Mouse (Mus musculus) lung, embryonic 14.5 days (tissue): ENCODE measurements around the gene Trim2. TPM values are rescaled to one million over a fixed set of nuclear protein-coding genes. Genes with fewer than 3 reads are reported as not detected.

Experiments
- ATAC-seq: fragments of 200-750 bp; cut with Nextera tagmentation; 2 replicates; pipeline ENCODE4 v1.8.0; 2017; ENCODE audit warnings: mild to moderate bottlenecking, moderate TSS enrichment, moderate library complexity; ENCODE audit not compliant: insufficient read depth
- DNase-seq: peaks from one replicate; pipeline ENCODE4 v3.0.0-alpha.2; 2015
- H3K27ac ChIP-seq: fragments of 300-500 bp; sonication (generic); 2 replicates; pipeline ENCODE4 v1.5.1; 2014; ENCODE audit warnings: low read depth, mild to moderate bottlenecking, moderate library complexity
- H3K27me3 ChIP-seq: fragments of 300-500 bp; sonication (generic); 2 replicates; pipeline ENCODE4 v1.6.1; 2014; ENCODE audit warnings: low read length, control low read depth; ENCODE audit not compliant: insufficient read depth
- H3K36me3 ChIP-seq: fragments of 300-500 bp; sonication (generic); 2 replicates; pipeline ENCODE4 v1.6.1; 2014; ENCODE audit warnings: control low read depth; ENCODE audit not compliant: insufficient read depth
- H3K4me1 ChIP-seq: fragments of 300-500 bp; sonication (generic); 2 replicates; pipeline ENCODE4 v1.6.1; 2014; ENCODE audit warnings: antibody characterized with exemption, control low read depth; ENCODE audit not compliant: insufficient read depth
- H3K4me2 ChIP-seq: fragments of 300-500 bp; sonication (generic); 2 replicates; pipeline ENCODE4 v1.6.1; 2014; ENCODE audit warnings: mild to moderate bottlenecking
- H3K4me3 ChIP-seq: fragments of 300-500 bp; sonication (generic); 2 replicates; pipeline ENCODE4 v1.5.1; 2014; ENCODE audit warnings: low read depth, low read length
- H3K9ac ChIP-seq: fragments of 300-500 bp; sonication (generic); 2 replicates; pipeline ENCODE4 v1.6.1; 2014
- H3K9me3 ChIP-seq: fragments of 300-500 bp; sonication (generic); 2 replicates; pipeline ENCODE4 v1.6.1; 2016; ENCODE audit warnings: low read depth, low read length, control low read depth
- CTCF ChIP-seq: IDR thresholded peaks from 2 replicates; pipeline ENCODE4 v1.5.1; 2016; ENCODE audit warnings: antibody characterized with exemption, low read depth
- WGBS: fragments of 180-500 bp; shearing (Covaris S2); extraction: QIAGEN DNeasy Blood & Tissue Kit; methylation state at CpG from one replicate; pipeline ENCODE4 v1.1.7; 2014; 5-methylcytosine and 5-hydroxymethylcytosine counted together
- polyA plus RNA-seq: library from polyadenylated mRNA; unstranded; fragments of >200 nt; fragmentation: Nextera tagmentation; extraction: Ambion mirVana; gene quantifications from 2 replicates; pipeline ENCODE4 v1.2.1, GENCODE M21; 2014

Trim2 gene
- polyA plus RNA-seq, 1 experiment from 2014 or later: 27.0 TPM

DNA sequence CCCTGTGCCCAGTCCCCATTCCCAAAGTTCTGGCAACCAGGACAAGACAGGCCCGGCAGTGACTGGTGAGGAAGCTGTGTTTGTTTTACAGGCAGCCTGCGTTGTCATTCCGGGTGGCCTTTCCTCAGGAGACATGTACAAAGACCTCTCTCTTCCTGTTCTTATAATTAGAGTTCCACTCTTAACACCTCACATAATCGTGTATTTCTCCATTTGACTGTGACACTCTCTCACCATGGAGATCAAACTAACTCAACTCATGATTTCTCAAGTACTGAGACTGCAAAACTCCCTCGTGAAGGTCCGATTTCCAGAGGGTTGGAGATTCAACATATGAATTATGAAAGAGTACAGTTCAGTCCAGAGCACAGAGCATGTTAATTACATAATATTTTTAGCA is 170.7 kb downstream of the Trim2 start:
- Histone ChIP-seq H3K36me3 (no peaks in the 10 kb centered on the region), H3K9me3 (no peaks in the 10 kb centered on the region), H3K4me2 (peak overlapping the region; percentile 18; the same call in 1 of the 2 replicates), H3K27ac (no peak overlapping the region), H3K27me3 (no peaks in the 10 kb centered on the region), H3K9ac (no peak overlapping the region), H3K4me3 (no peak overlapping the region), H3K4me1 (0 out of 2 replicates have a peak, but pooled peaks cover 1% of the 10 kb centered on the region)
- WGBS: 39% methylated on average over 6 of the region's 6 CpGs
- no peak for TF ChIP-seq CTCF
- DNase-seq: peak; percentile 23
- ATAC-seq: no peak

DNA sequence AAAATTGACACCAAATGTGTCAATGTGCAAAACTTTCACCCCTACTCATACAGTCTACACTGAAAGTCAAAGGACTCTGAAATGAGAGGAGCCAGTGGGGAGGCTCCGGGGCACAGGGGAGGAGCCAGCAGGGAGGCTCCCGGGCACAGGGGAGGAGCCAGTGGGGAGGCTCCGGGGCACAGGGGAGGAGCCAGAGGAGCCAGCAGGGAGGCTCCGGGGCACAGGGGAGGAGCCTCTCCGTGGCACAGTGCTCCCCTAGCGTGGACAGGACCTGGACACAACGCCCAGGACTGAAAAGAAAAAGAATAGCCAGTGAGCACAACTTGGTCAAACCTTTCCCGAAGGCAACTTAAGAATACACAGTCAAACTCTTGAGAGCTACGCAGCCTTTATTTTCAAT is 171.3 kb downstream of the Trim2 start:
- H3K4me1 ChIP-seq: 0 out of 2 replicates have a peak, but pooled peaks cover 3% of the 10 kb centered on the region
- H3K4me3 ChIP-seq: no peak overlapping the region
- H3K27me3 ChIP-seq: no peaks in the 10 kb centered on the region
- H3K9me3 ChIP-seq: no peaks in the 10 kb centered on the region
- no peak overlapping the region for H3K9ac ChIP-seq
- DNase-seq: peak; percentile 53
- ATAC-seq: peak; percentile 67
- peak overlapping the region; percentile 18; the same call in 1 of the 2 replicates for H3K4me2 ChIP-seq
- H3K36me3 ChIP-seq: no peaks in the 10 kb centered on the region
- TF ChIP-seq CTCF: no peak
- WGBS: 35% methylated on average over 9 of the region's 9 CpGs
- no peak overlapping the region for H3K27ac ChIP-seq

DNA sequence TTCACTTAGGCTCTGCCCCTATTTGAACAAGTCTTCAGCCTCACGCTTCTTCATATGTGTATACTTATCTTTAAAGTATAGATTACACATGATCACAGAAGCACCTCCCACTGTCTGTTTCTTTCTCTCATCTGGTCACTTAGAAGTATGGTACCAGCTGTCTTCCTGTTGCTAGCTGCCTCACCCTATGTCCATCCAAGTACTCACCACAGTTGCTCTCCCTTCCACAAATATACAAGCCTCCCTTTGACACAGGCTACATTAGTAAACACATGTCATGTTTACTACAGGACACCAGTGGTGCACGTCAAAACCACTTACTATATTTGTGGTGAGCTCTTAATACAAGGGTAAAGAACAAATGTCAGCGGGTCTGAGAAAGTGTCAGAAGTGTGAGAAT is 175.3 kb downstream of the Trim2 start:
- Histone ChIP-seq H3K4me2 (no peak overlapping the region), H3K4me1 (peaks cover 10% of the 10 kb centered on the region; the same call in 1 of the 2 replicates), H3K4me3 (no peak overlapping the region), H3K36me3 (no peaks in the 10 kb centered on the region), H3K27ac (peak overlapping the region; percentile 78), H3K9ac (no peak overlapping the region), H3K9me3 (no peaks in the 10 kb centered on the region), H3K27me3 (no peaks in the 10 kb centered on the region)
- DNase-seq (peak; percentile 61), ATAC-seq (peak; percentile 80)
- TF ChIP-seq CTCF: no peak
- 31% methylated on average over 3 of the region's 3 CpGs for WGBS

- Histone ChIP-seq H3K4me3 (no peak overlapping the region), H3K4me2 (peak overlapping the region; percentile 23; the same call in 1 of the 2 replicates), H3K9me3 (no peaks in the 10 kb centered on the region), H3K27ac (peak overlapping the region; percentile 78), H3K9ac (no peak overlapping the region), H3K4me1 (peaks cover 14% of the 10 kb centered on the region; the same call in 1 of the 2 replicates), H3K36me3 (no peaks in the 10 kb centered on the region), H3K27me3 (no peaks in the 10 kb centered on the region)
- TF ChIP-seq CTCF: no peak
- WGBS: 17% methylated on average over 5 of the region's 5 CpGs
- DNase-seq (peak; percentile 87), ATAC-seq (peak; percentile 88)
These were observed 175.9 kb downstream of the Trim2 start for GRCm38 (mm10) chr3:84130776-84131175.

DNA sequence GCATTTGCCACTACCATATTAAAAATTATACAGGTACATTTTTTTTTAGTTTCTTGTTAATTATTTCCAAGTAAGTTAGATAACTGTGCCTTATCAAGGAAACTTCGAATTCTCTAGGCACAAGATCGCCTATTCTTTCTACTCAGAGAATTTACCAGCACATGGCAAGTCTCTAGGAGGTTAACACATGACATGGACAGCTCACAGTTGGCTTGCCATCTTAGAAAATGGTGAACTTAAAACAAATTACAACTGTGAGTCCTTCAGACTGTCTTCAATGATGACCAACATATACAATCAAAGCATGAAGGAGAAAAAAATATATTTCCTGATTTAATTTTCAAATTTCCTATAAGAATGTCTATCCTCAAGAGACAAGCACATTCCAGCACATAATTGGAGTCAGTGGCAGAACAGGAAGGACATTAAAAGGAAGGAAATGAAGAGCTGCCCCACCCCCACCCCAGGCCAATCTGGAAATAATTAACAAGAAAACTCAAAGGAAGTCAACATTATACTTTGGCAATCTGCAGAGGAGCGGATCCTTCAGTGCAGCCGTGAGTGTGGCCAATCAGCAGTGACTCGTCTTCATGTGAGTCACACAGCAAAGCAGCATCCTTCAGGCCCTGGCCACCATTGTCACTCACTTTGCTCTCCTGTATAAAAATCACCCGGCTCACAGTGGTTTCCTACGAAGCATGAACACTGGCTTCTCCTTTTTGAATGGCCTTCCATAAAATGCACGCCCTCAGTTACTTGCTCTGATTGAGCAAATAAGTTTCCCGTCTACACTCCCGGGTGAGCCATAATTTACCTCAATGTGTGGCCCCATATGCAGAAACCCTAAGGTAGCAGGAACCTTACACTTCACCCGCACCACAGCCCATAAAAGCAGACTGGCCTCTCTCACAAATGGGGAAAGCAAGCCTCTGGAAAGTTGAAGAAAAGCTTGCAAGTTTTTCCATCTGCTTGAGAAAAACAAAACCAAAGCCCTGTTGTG is 177.5 kb downstream of the Trim2 start:
- 50% methylated on average over 11 of the region's 11 CpGs for WGBS
- Histone ChIP-seq H3K9me3 (no peaks in the 10 kb centered on the region), H3K27me3 (no peaks in the 10 kb centered on the region), H3K36me3 (no peaks in the 10 kb centered on the region), H3K4me2 (no peak overlapping the region), H3K27ac (peak overlapping the region; percentile 50; the same call in 1 of the 2 replicates), H3K9ac (no peak overlapping the region), H3K4me1 (peaks cover 19% of the 10 kb centered on the region; the same call in 1 of the 2 replicates), H3K4me3 (no peak overlapping the region)
- TF ChIP-seq CTCF: no peak
- DNase-seq: peak; percentile 60
- no peak for ATAC-seq

- no peaks in the 10 kb centered on the region for H3K9me3 ChIP-seq
- no peak overlapping the region for H3K27ac ChIP-seq
- H3K4me1 ChIP-seq: peaks cover 19% of the 10 kb centered on the region; the same call in 1 of the 2 replicates
- TF ChIP-seq CTCF: no peak
- DNase-seq (no peak), ATAC-seq (no peak)
- H3K36me3 ChIP-seq: no peaks in the 10 kb centered on the region
- no peak overlapping the region for H3K4me2 ChIP-seq
- H3K27me3 ChIP-seq: no peaks in the 10 kb centered on the region
- no peak overlapping the region for H3K4me3 ChIP-seq
- 58% methylated on average over 2 of the region's 2 CpGs for WGBS
- no peak overlapping the region for H3K9ac ChIP-seq
These were observed 179.2 kb downstream of the Trim2 start for GRCm38 (mm10) chr3:84127431-84127830.

- Histone ChIP-seq H3K4me2 (no peak overlapping the region), H3K4me3 (no peak overlapping the region), H3K27ac (no peak overlapping the region), H3K9me3 (no peaks in the 10 kb centered on the region), H3K27me3 (no peaks in the 10 kb centered on the region), H3K36me3 (no peaks in the 10 kb centered on the region), H3K9ac (no peak overlapping the region), H3K4me1 (peaks cover 19% of the 10 kb centered on the region; the same call in 1 of the 2 replicates)
- no peak for TF ChIP-seq CTCF
- DNase-seq (no peak), ATAC-seq (no peak)
- 76% methylated on average over 3 of the region's 3 CpGs for WGBS
These were observed 180.0 kb downstream of the Trim2 start for GRCm38 (mm10) chr3:84126721-84127120.
